In the genomic region with DNA sequence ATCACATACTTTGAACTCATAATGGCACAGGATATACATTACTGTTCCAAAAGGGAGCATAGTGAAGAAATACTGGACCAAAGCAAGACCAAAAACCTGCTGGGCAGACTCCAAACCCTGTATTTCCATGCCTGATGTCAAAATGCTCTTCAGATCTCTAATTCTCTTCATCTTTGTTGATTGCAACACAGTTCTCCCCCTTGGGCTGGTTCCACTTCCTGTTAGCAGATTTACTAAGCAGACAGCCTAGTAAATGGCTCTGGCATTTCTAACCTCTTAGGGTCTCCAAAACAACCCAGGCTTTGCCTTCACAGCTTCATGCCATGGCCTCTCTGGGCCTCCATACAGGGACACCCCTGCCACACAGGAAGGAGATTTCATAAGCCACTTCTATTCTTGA, we compare ENCODE assay signal across 19 mouse cellular contexts. TPM values are rescaled to one million over a fixed set of nuclear protein-coding genes. Genes with fewer than 3 reads are reported as not detected.
DNase-seq lines count a peak whose midpoint lies in the region; ATAC-seq and TF ChIP-seq lines count a peak whose summit lies in the region.
"Had no signal": no experiment of that assay in that cellular context is flagged by ENCODE, and none has a peak within 500 bp of the region (broad histone marks: within the 10 kb centered on the region; RNA-seq: fewer than 3 reads in every experiment).

No protein-coding gene starts in this region.

- H3K36me3 ChIP-seq in lung, postnatal 0 days (ENCODE audit: insufficient read depth, low read length), result no peaks in the 10 kb centered on the region
- H3K36me3 ChIP-seq: embryonic facial prominence, embryonic 13.5 days; heart, embryonic 12.5 days; hindbrain, embryonic 10.5 days; hindbrain, embryonic 15.5 days had no signal

- TF ChIP-seq CTCF in lung, postnatal 0 days (IDR thresholded peaks at IDR 0.05), result no peak

- no peak overlapping the region for H3K4me2 ChIP-seq in lung, postnatal 0 days (replicated peaks; ENCODE audit: low read depth, low read length)
- H3K4me2 ChIP-seq: embryonic facial prominence, embryonic 13.5 days; forebrain, embryonic 13.5 days; heart, embryonic 12.5 days; hindbrain, embryonic 15.5 days had no signal

- DNase-seq in lung, postnatal 0 days (ENCODE audit: low spot score), result peak; percentile 38
- DNase-seq in lung, postnatal 14 days, result no peak
- peak; percentile 8 for DNase-seq in 416B (ENCODE audit: low read depth)
- DNase-seq in fat pad, adult 2 months (ENCODE audit: extremely low read depth, low read depth, low spot score), result peak; percentile 1
- no peak for DNase-seq in testis, postnatal 14 days (ENCODE audit: low spot score)
- no peak for DNase-seq in cerebellum, postnatal 10 days
- DNase-seq: adrenal gland, postnatal 14 days; cerebellum, adult 2 months; cerebellum, postnatal 25 days; forebrain, postnatal 0 days; gastrocnemius, postnatal 14 days had no signal

- no peaks in the 10 kb centered on the region for H3K27me3 ChIP-seq in lung, postnatal 0 days (replicated peaks; ENCODE audit: insufficient read depth, low read length)
- H3K27me3 ChIP-seq: CH12.LX; forebrain, embryonic 13.5 days; heart, embryonic 12.5 days; hindbrain, embryonic 15.5 days had no signal

- H3K4me1 ChIP-seq in lung, postnatal 0 days (ENCODE audit: insufficient read depth, low read depth, low read length), result no peaks in the 10 kb centered on the region
- H3K4me1 ChIP-seq: embryonic facial prominence, embryonic 13.5 days; forebrain, embryonic 13.5 days; heart, embryonic 12.5 days; hindbrain, embryonic 10.5 days; hindbrain, embryonic 15.5 days had no signal

- no peak overlapping the region for H3K9ac ChIP-seq in lung, postnatal 0 days (replicated peaks; ENCODE audit: low read depth)
- H3K9ac ChIP-seq: embryonic facial prominence, embryonic 13.5 days; forebrain, embryonic 13.5 days; forebrain, postnatal 0 days; heart, embryonic 12.5 days; hindbrain, embryonic 15.5 days had no signal

- no peak overlapping the region for H3K27ac ChIP-seq in lung, postnatal 0 days (ENCODE audit: low read length)
- H3K27ac ChIP-seq: embryonic facial prominence, embryonic 13.5 days; forebrain, embryonic 13.5 days; hindbrain, embryonic 10.5 days; hindbrain, embryonic 15.5 days had no signal

- ATAC-seq in lung, postnatal 0 days, result no peak
- peak; percentile 86 for ATAC-seq in megakaryocyte, adult 5-6 weeks (ENCODE audit: poor library complexity, severe bottlenecking)
- ATAC-seq: activated CD4-positive, CD25-positive, alpha-beta regulatory T cell, adult 4 months; forebrain, embryonic 13.5 days; forebrain, postnatal 0 days had no signal

- no peak overlapping the region for H3K4me3 ChIP-seq in lung, postnatal 0 days (ENCODE audit: low read depth, low read length)
- H3K4me3 ChIP-seq: embryonic facial prominence, embryonic 13.5 days; forebrain, embryonic 13.5 days; heart, embryonic 12.5 days; hindbrain, embryonic 10.5 days; hindbrain, embryonic 15.5 days had no signal

- no peak for TF ChIP-seq EP300 in lung, postnatal 0 days (IDR thresholded peaks at IDR 0.05)

- no peaks in the 10 kb centered on the region for H3K9me3 ChIP-seq in lung, postnatal 0 days (ENCODE audit: low read length)
- H3K9me3 ChIP-seq: embryonic facial prominence, embryonic 13.5 days; forebrain, embryonic 13.5 days; heart, embryonic 12.5 days; hindbrain, embryonic 10.5 days; hindbrain, embryonic 15.5 days had no signal

RNA-seq across cellular contexts. Expression of gene Yipf6, which starts 28.4 kb away (rescaled TPM):
- 42.3 and 42.5 TPM in 2 replicates for polyA plus RNA-seq in lung, postnatal 0 days (2015; fragmentation: Nextera tagmentation; extraction: Ambion mirVana)
- 15.9 and 17.1 TPM in 2 replicates for total RNA-seq in megakaryocyte, adult 5-6 weeks (2015)
- total RNA-seq in megakaryocyte, adult 5-6 weeks (2017), result 19.0 and 22.8 TPM in 2 replicates

RNA-seq across cellular contexts. Expression of gene Stard8, which starts 38.5 kb away (rescaled TPM):
- 14.8 and 18.7 TPM in 2 replicates for polyA plus RNA-seq in lung, postnatal 0 days (2015; fragmentation: Nextera tagmentation; extraction: Ambion mirVana)
- total RNA-seq in megakaryocyte, adult 5-6 weeks (2015), result 11.5 and 12.4 TPM in 2 replicates
- 24.3 and 25.8 TPM in 2 replicates for total RNA-seq in megakaryocyte, adult 5-6 weeks (2017)

Comparison
In these comparisons a context has a peak if more than half of its experiments do, and no peak if none do; other contexts are left out.
1. DNase-seq: peak in lung, postnatal 0 days (single experiment), 416B (single experiment) and fat pad, adult 2 months (single experiment); none in lung, postnatal 14 days (single experiment), testis, postnatal 14 days (single experiment) and cerebellum, postnatal 10 days (0 of 2).